In genomic region chr1:178600851-178601569, GRCm38 (mm10) we compare ENCODE assay signal across 9 mouse cellular contexts.
A peak's percentile ranks its signal among the peaks of the same experiment; 100 is the strongest.
DNase-seq lines count a peak whose midpoint lies in the region; ATAC-seq lines count a peak whose summit lies in the region.
"Had no signal": no experiment of that assay in that cellular context is flagged by ENCODE, and none has a peak within 500 bp of the region (broad histone marks: within the 10 kb centered on the region; RNA-seq: fewer than 3 reads in every experiment).

No protein-coding gene starts in this region.

- H3K36me3 ChIP-seq in kidney, embryonic 14.5 days (ENCODE audit: control insufficient read depth, insufficient read depth, low read length) = no peaks in the 10 kb centered on the region
- H3K36me3 ChIP-seq in forebrain, embryonic 15.5 days = no peaks in the 10 kb centered on the region
- H3K36me3 ChIP-seq: embryonic facial prominence, embryonic 12.5 days had no signal

- WGBS in kidney, embryonic 14.5 days = 70% methylated on average over 15 of the region's 15 CpGs
- 87% methylated on average over 15 of the region's 15 CpGs for WGBS in forebrain, embryonic 15.5 days

- H3K4me3 ChIP-seq in kidney, embryonic 14.5 days (ENCODE audit: low read length) = no peak overlapping the region
- H3K4me3 ChIP-seq in forebrain, embryonic 15.5 days = no peak overlapping the region
- H3K4me3 ChIP-seq: embryonic facial prominence, embryonic 12.5 days had no signal

- H3K4me2 ChIP-seq in kidney, embryonic 14.5 days (replicated peaks; ENCODE audit: low read depth, low read length) = no peak overlapping the region
- no peak overlapping the region for H3K4me2 ChIP-seq in forebrain, embryonic 15.5 days (replicated peaks)
- H3K4me2 ChIP-seq: embryonic facial prominence, embryonic 12.5 days had no signal

- H3K27me3 ChIP-seq in kidney, embryonic 14.5 days (ENCODE audit: control insufficient read depth, insufficient read depth, low read length) = no peaks in the 10 kb centered on the region
- H3K27me3 ChIP-seq in forebrain, embryonic 15.5 days = no peaks in the 10 kb centered on the region
- H3K27me3 ChIP-seq: embryonic facial prominence, embryonic 12.5 days had no signal

- H3K9ac ChIP-seq in kidney, embryonic 14.5 days (ENCODE audit: low read depth, low read length) = no peak overlapping the region
- no peak overlapping the region for H3K9ac ChIP-seq in forebrain, embryonic 15.5 days (replicated peaks)
- H3K9ac ChIP-seq: embryonic facial prominence, embryonic 12.5 days had no signal

- no peak overlapping the region for H3K27ac ChIP-seq in kidney, embryonic 14.5 days (ENCODE audit: low read depth, low read length)
- no peak overlapping the region for H3K27ac ChIP-seq in forebrain, embryonic 15.5 days (replicated peaks)
- H3K27ac ChIP-seq: embryonic facial prominence, embryonic 12.5 days had no signal

- H3K4me1 ChIP-seq in kidney, embryonic 14.5 days (ENCODE audit: control insufficient read depth, insufficient read depth, low read length) = 0 out of 2 replicates have a peak, but pooled peaks cover 6% of the 10 kb centered on the region
- H3K4me1 ChIP-seq in forebrain, embryonic 15.5 days = no peaks in the 10 kb centered on the region

- ATAC-seq in kidney, embryonic 14.5 days (ENCODE audit: low FRiP score, low TSS enrichment) = peak; percentile 43; the same call in 1 of the 2 replicates
- ATAC-seq in forebrain, embryonic 15.5 days (replicated peaks) = no peak

- DNase-seq in kidney, adult 11 months = no peak
- DNase-seq in adrenal gland, postnatal 14 days = peak; percentile 51
- DNase-seq in fibroblast of lung, adult 2 months (ENCODE audit: low read depth) = peak; percentile 14
- DNase-seq in lung, postnatal 14 days = peak; percentile 8
- no peak for DNase-seq in left cerebral cortex, postnatal 14 days (ENCODE audit: low spot score in 2 of 2)
- DNase-seq in right cerebral cortex, postnatal 10 days (ENCODE audit: low spot score in 2 of 2) = no peak

- intact Hi-C loops in left cerebral cortex, postnatal 14 days (cut with DNase I) = no loop called here

- H3K9me3 ChIP-seq in kidney, embryonic 14.5 days (ENCODE audit: control insufficient read depth, low read length) = no peaks in the 10 kb centered on the region
- H3K9me3 ChIP-seq in forebrain, embryonic 15.5 days = no peaks in the 10 kb centered on the region
- H3K9me3 ChIP-seq: embryonic facial prominence, embryonic 12.5 days had no signal

Comparison
In these comparisons a context has a peak if more than half of its experiments do, and no peak if none do; other contexts are left out.
1. DNase-seq: peak in adrenal gland, postnatal 14 days (single experiment), fibroblast of lung, adult 2 months (single experiment) and lung, postnatal 14 days (single experiment); none in kidney, adult 11 months (single experiment), left cerebral cortex, postnatal 14 days (0 of 2) and right cerebral cortex, postnatal 10 days (0 of 2).